Mouse (Mus musculus): Measurements from ENCODE around the gene Olfr805.

The Olfr805 gene

GRCm38 (mm10) chr10:129729275-129729674 lies at the start of gene Olfr805:
Olfr805 (minus strand) TSS chr10:129729375.
- DNase-seq, result no peak

- no peak for DNase-seq
These were observed 48.9 kb upstream of the Olfr805 start for GRCm38 (mm10) chr10:129778123-129778522.

GRCm38 (mm10) chr10:129774338-129774737 lies 45.2 kb upstream of the Olfr805 start, which contains the start of gene Olfr809:
Olfr809 (plus strand) TSS chr10:129774638.
- DNase-seq, result no peak

DNA sequence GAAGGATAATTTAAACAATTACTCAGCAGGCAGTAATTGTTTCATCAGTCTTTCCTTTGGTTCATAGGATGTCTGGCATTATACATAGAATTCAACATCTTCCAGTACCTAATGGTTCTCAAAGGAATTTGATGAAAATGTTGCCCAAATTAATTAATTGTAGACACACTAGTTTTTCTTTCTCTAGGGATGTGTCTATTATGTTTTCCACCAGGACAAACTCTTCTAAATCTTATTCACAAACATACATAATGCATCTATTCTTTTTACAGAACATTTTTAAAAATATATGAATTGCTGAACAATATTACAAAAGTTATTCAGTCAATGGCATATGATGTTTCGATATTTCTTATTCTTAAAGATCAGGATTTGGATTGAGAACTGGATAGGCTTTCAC lies 36.0 kb upstream of the Olfr805 start, which contains the start of gene Olfr808:
Gene Olfr808, plus strand, starts transcription at position 301 of the 400 bp plus-strand sequence.
- DNase-seq, result no peak

DNA sequence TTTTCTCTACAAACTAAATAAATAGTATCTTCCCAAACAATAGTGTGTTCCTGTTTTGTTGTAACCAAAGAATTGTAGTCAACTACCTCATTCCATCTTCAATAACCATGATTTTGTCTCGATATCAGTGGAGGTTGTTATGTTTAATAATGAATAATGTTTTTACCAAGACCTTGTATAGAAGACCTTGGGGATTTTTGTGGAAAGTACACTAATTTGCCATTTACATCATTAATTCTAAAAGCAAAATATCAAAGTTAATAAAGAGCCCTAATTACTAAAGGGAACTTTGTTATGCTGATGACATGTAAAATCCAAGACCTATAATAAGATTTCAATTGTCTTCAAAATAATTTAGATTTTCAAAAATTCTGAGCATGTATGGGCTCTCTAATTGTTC lies 28.5 kb upstream of the Olfr805 start, which contains the start of gene Olfr807:
Gene Olfr807, minus strand, starts transcription at position 101 of the 400 bp plus-strand sequence.
- DNase-seq, result no peak

GRCm38 (mm10) chr10:129741821-129742220 lies 12.6 kb upstream of the Olfr805 start, which contains the start of gene Olfr806:
Olfr806 (minus strand) TSS chr10:129741921.
- DNase-seq, result no peak

GRCm38 (mm10) chr10:129702910-129703309 lies 26.3 kb downstream of the Olfr805 start, which contains the start of gene Olfr804:
Olfr804 (plus strand) TSS chr10:129703210.
- DNase-seq, result no peak

DNA sequence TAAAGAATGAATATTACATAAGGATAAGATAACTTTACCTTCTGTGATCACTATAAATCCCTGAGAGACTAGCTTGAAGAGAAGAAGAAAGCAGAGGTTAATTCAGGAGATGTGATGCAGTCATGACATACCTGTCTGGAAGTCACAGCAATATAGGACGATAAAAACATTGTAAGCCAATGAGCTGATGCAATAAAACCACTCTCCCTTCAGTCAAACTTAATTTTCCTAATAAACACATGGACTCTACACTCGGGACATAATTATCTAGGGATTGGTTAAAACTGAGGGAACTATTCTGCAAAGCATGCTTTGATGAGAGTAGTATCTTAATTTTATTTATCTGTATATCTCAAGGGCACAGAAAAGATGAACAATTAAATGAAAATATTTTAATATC lies 35.0 kb downstream of the Olfr805 start, which contains the start of gene Olfr803:
Gene Olfr803, minus strand, starts transcription at position 101 of the 400 bp plus-strand sequence.
- no peak for DNase-seq

- DNase-seq, result no peak
These were observed 41.1 kb downstream of the Olfr805 start, which contains the start of gene Olfr802 for GRCm38 (mm10) chr10:129688069-129688468. Olfr802 (minus strand) TSS chr10:129688169.

GRCm38 (mm10) chr10:129673765-129674164 lies 55.4 kb downstream of the Olfr805 start, which contains the start of gene Olfr801:
Olfr801 (minus strand) TSS chr10:129673865.
- DNase-seq, result no peak
